8 mouse cellular contexts compared by ENCODE assay signal in the genomic region with DNA sequence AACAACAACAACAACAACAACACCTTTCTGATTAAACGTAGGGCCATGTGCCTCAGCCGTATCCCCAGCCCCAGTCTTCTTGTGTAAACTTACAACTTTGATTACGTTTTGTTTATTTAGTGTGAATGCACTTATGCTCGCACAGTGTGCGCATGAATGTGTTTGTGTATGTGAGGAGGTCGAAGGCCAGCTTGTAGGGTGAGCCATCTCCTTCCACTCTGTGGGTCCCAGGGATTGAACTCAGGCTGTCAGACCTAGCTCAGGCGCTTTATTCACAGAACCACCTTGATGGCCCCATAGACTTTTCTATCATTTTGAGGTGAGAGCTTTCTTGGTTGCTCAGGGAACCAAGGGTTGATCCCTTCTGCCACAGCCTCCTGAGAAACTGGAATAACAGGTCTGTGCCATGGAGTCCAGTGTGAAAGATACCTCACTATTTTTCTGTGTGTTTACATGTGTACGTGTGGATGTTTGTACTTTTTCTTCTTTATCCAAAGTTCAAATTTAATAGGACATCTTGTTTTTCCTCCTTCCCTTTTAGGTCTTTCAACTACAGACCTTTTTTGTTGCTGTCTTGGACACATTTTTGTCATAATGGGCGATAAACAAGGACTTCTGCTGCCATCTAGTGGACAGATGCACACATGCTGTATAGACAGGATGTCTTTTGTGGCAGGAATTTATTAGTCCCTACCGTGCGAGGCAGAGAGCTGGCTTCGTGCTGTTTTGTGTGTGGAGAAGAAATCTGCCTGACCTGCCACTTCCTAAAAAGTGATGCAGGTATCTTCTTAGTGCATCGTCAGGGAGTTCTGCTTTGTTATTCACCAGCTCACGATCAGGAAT. TPM values are rescaled to one million over a fixed set of nuclear protein-coding genes. Genes with fewer than 3 reads are reported as not detected.
DNase-seq lines count a peak whose midpoint lies in the region; ATAC-seq and TF ChIP-seq lines count a peak whose summit lies in the region.

No protein-coding gene starts in this region.

- no peaks in the 10 kb centered on the region for H3K36me3 ChIP-seq in liver, embryonic 12.5 days
- no peaks in the 10 kb centered on the region for H3K36me3 ChIP-seq in intestine, embryonic 15.5 days
- H3K36me3 ChIP-seq in midbrain, embryonic 14.5 days (ENCODE audit: control insufficient read depth, insufficient read depth, low read length): no peaks in the 10 kb centered on the region

- no peak overlapping the region for H3K4me3 ChIP-seq in liver, embryonic 12.5 days
- H3K4me3 ChIP-seq in gastrocnemius, adult 2 months: no peak overlapping the region
- H3K4me3 ChIP-seq in intestine, embryonic 15.5 days (replicated peaks): no peak overlapping the region
- H3K4me3 ChIP-seq in midbrain, embryonic 14.5 days (replicated peaks; ENCODE audit: low read depth, low read length): no peak overlapping the region

- no peaks in the 10 kb centered on the region for H3K9me3 ChIP-seq in liver, embryonic 12.5 days (replicated peaks)
- no peaks in the 10 kb centered on the region for H3K9me3 ChIP-seq in intestine, embryonic 15.5 days
- H3K9me3 ChIP-seq in midbrain, embryonic 14.5 days (ENCODE audit: control insufficient read depth, low read length): no peaks in the 10 kb centered on the region

- no peak overlapping the region for H3K9ac ChIP-seq in liver, embryonic 12.5 days
- no peak overlapping the region for H3K9ac ChIP-seq in intestine, embryonic 15.5 days
- 0 out of 2 replicates have a peak overlapping the region, but pooled peaks have one; percentile 27 for H3K9ac ChIP-seq in midbrain, embryonic 14.5 days (replicated peaks; ENCODE audit: low read length)

- H3K27me3 ChIP-seq in liver, embryonic 12.5 days (replicated peaks): no peaks in the 10 kb centered on the region; the same call in 1 of the 2 replicates
- no peaks in the 10 kb centered on the region for H3K27me3 ChIP-seq in intestine, embryonic 15.5 days (replicated peaks)
- no peaks in the 10 kb centered on the region for H3K27me3 ChIP-seq in midbrain, embryonic 14.5 days (ENCODE audit: control insufficient read depth, insufficient read depth, low read length)

- ATAC-seq in liver, embryonic 12.5 days: no peak
- peak; percentile 86 for ATAC-seq in intestine, embryonic 15.5 days
- ATAC-seq in midbrain, embryonic 14.5 days (ENCODE audit: low FRiP score, low TSS enrichment): peak; percentile 78; the same call in 1 of the 2 replicates

- no peak overlapping the region for H3K27ac ChIP-seq in liver, embryonic 12.5 days
- H3K27ac ChIP-seq in gastrocnemius, adult 2 months: no peak overlapping the region
- H3K27ac ChIP-seq in intestine, embryonic 15.5 days: no peak overlapping the region
- no peak overlapping the region for H3K27ac ChIP-seq in midbrain, embryonic 14.5 days (replicated peaks; ENCODE audit: low read depth, low read length)

- DNase-seq in liver: peak; percentile 72
- peak; percentile 71 to 86 for DNase-seq in cerebellum, postnatal 25 days
- peak; percentile 70 for DNase-seq in gastrocnemius, adult 2 months
- peak; percentile 36 to 58 for DNase-seq in left cerebral cortex, postnatal 36 days (ENCODE audit: low spot score in 2 of 2)
- peak; percentile 97 for DNase-seq in midbrain, embryonic 14.5 days
- peak; percentile 35 to 76 for DNase-seq in spleen, postnatal 10 days (ENCODE audit: low spot score in 2 of 2)

- peak; percentile 89 for TF ChIP-seq CTCF in gastrocnemius, adult 2 months (IDR thresholded peaks at IDR 0.05)

- H3K4me2 ChIP-seq in liver, embryonic 12.5 days: no peak overlapping the region
- no peak overlapping the region for H3K4me2 ChIP-seq in intestine, embryonic 15.5 days (replicated peaks)
- peak overlapping the region; percentile 35; the same call in 1 of the 2 replicates for H3K4me2 ChIP-seq in midbrain, embryonic 14.5 days (ENCODE audit: low read length)

- 30% methylated on average over 14 of the region's 14 CpGs for WGBS in liver, embryonic 12.5 days (ENCODE audit: insufficient replicate concordance)
- WGBS in intestine, embryonic 15.5 days: 19% methylated on average over 14 of the region's 14 CpGs
- WGBS in midbrain, embryonic 14.5 days: 42% methylated on average over 14 of the region's 14 CpGs

- intact Hi-C loops in gastrocnemius, adult 2 months (cut with DNase I): loop anchor here (1.0 to 2.0 kb wide), 3 partner anchors 18 to 96 kb away; a partner anchor contains a TSS
- intact Hi-C loops in left cerebral cortex, postnatal 36 days (cut with DNase I): loop anchor here (2.0 to 5.0 kb wide), 3 partner anchors 46 to 151 kb away; a partner anchor contains a TSS

- H3K4me1 ChIP-seq in liver, embryonic 12.5 days: peaks cover 27% of the 10 kb centered on the region
- no peaks in the 10 kb centered on the region for H3K4me1 ChIP-seq in intestine, embryonic 15.5 days (replicated peaks)
- no peaks in the 10 kb centered on the region for H3K4me1 ChIP-seq in midbrain, embryonic 14.5 days (ENCODE audit: control insufficient read depth, insufficient read depth, low read length)

RNA-seq across cellular contexts. Expression of a gene that starts 18.4 kb away (rescaled TPM):
- polyA plus RNA-seq in liver, embryonic 12.5 days (2016; fragmentation: Nextera tagmentation; extraction: Ambion mirVana): 14.0 and 15.3 TPM in 2 replicates
- total RNA-seq in gastrocnemius, adult 2 months (2021): 100 to 1,000 TPM; 113 to 127 TPM
- 73.6 and 80.3 TPM in 2 replicates for polyA plus RNA-seq in intestine, embryonic 15.5 days (2015; fragmentation: Nextera tagmentation; extraction: Ambion mirVana)
- 100 to 1,000 TPM in 1 of 2 experiments, 10 to 100 TPM in 1; 89.7 to 104 TPM for total RNA-seq in left cerebral cortex, postnatal 36 days (2021)
- polyA plus RNA-seq in midbrain, embryonic 14.5 days (2014; fragmentation: Nextera tagmentation; extraction: Ambion mirVana): 125 and 142 TPM in 2 replicates

RNA-seq across cellular contexts. Expression of a gene that starts 26.0 kb away (rescaled TPM):
- polyA plus RNA-seq in liver, embryonic 12.5 days (2016; fragmentation: Nextera tagmentation; extraction: Ambion mirVana): not detected in 2 replicates
- total RNA-seq in gastrocnemius, adult 2 months (2021): 1 to 10 TPM in 1 of 2 experiments, under 1 TPM in 1; 0.99 to 3.2 TPM
- polyA plus RNA-seq in intestine, embryonic 15.5 days (2015; fragmentation: Nextera tagmentation; extraction: Ambion mirVana): 1.9 and 3.3 TPM in 2 replicates
- total RNA-seq in left cerebral cortex, postnatal 36 days (2021): not detected
- polyA plus RNA-seq in midbrain, embryonic 14.5 days (2014; fragmentation: Nextera tagmentation; extraction: Ambion mirVana): 0.26 TPM in 1 of 2 replicates, not detected in the other

RNA-seq across cellular contexts. Expression of a gene that starts 32.3 kb away (rescaled TPM):
- polyA plus RNA-seq in liver, embryonic 12.5 days (2016; fragmentation: Nextera tagmentation; extraction: Ambion mirVana): not detected in 2 replicates
- under 1 TPM in 1 of 2 experiments, not detected in 1; 0.28 TPM for total RNA-seq in gastrocnemius, adult 2 months (2021)
- polyA plus RNA-seq in intestine, embryonic 15.5 days (2015; fragmentation: Nextera tagmentation; extraction: Ambion mirVana): not detected in 2 replicates
- total RNA-seq in left cerebral cortex, postnatal 36 days (2021): not detected
- not detected in 2 replicates for polyA plus RNA-seq in midbrain, embryonic 14.5 days (2014; fragmentation: Nextera tagmentation; extraction: Ambion mirVana)

RNA-seq across cellular contexts. Expression of a gene that starts 33.7 kb away (rescaled TPM):
- 12.8 and 13.0 TPM in 2 replicates for polyA plus RNA-seq in liver, embryonic 12.5 days (2016; fragmentation: Nextera tagmentation; extraction: Ambion mirVana)
- total RNA-seq in gastrocnemius, adult 2 months (2021): 1 to 10 TPM; 6.4 to 8.1 TPM
- polyA plus RNA-seq in intestine, embryonic 15.5 days (2015; fragmentation: Nextera tagmentation; extraction: Ambion mirVana): 15.1 and 15.4 TPM in 2 replicates
- 10 to 100 TPM; 11.4 to 12.7 TPM for total RNA-seq in left cerebral cortex, postnatal 36 days (2021)
- 6.5 and 7.1 TPM in 2 replicates for polyA plus RNA-seq in midbrain, embryonic 14.5 days (2014; fragmentation: Nextera tagmentation; extraction: Ambion mirVana)

RNA-seq across cellular contexts. Expression of a gene that starts 34.3 kb away (rescaled TPM):
- 0.25 TPM in 2 replicates for polyA plus RNA-seq in liver, embryonic 12.5 days (2016; fragmentation: Nextera tagmentation; extraction: Ambion mirVana)
- total RNA-seq in gastrocnemius, adult 2 months (2021): not detected
- polyA plus RNA-seq in intestine, embryonic 15.5 days (2015; fragmentation: Nextera tagmentation; extraction: Ambion mirVana): 0.18 and 0.29 TPM in 2 replicates
- under 1 TPM; 0.29 to 0.49 TPM for total RNA-seq in left cerebral cortex, postnatal 36 days (2021)
- polyA plus RNA-seq in midbrain, embryonic 14.5 days (2014; fragmentation: Nextera tagmentation; extraction: Ambion mirVana): 0.19 and 0.20 TPM in 2 replicates

Comparison
In these comparisons a context has a peak if more than half of its experiments do, and no peak if none do; other contexts are left out.
1. DNase-seq: peak in every context shown above with its lines; median percentile 97 in midbrain, embryonic 14.5 days; 78 in cerebellum, postnatal 25 days; 72 in liver; 70 in gastrocnemius, adult 2 months; 56 in spleen, postnatal 10 days; 47 in left cerebral cortex, postnatal 36 days.